Mouse (Mus musculus): Measurements from ENCODE around the gene Hist2h3b. TPM values are rescaled to one million over a fixed set of nuclear protein-coding genes. Genes with fewer than 3 reads are reported as not detected.
A peak's percentile ranks its signal among the peaks of the same experiment; 100 is the strongest.

The Hist2h3b gene
- total and polyA plus RNA-seq, 3 experiments = 12.1 to 1,421 (median 39.4) TPM

DNA sequence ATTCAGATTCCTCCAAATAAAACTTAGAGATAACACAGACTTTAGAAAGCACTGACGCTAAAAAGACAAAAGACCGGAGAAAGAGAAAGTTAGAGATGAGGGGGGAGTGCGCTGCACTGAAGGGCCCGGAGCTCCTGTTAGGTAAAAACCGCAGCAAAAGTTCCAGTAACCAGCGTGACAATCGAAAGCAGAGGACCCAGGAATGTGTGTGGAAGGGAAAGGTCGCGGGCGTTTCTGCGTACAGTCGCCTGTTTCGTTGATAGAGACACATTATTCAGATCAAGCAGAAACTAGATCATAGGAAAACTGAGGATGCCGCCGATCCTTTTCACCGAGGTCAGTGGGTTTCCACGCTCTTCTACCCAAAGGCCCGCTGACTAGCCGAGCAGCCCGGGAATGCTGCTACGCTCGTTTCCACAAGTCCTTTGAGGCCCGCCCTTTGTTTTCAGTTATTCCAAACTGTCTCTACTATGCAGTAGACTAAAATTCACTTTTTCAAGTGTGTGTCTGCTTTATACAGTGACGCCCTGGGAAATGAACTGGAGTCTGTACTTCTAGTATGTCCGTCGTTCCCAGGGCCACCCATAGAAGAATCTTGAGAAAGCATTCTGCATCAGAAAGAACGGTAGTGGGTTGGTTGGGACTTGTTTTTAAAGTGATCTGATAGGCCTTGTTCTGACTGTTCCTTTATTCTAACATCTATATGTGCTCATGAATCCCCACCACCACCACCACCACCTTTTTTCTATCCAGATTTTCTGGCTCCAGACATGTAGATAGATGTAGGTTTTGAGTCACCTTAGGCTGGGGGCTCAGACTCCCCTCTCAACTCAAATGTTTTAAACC is 4.7 kb upstream of the Hist2h3b start:
- Histone ChIP-seq H3K4me1 (ENCODE audit: control insufficient read depth in 1 of 2, insufficient read depth in 2 of 2) (peaks cover 0 to 48% of the 10 kb centered on the region in 2 experiments; a peak in 3 of 4 replicates), H3K9ac (ENCODE audit: insufficient read depth, low read depth) (peak overlapping the region; percentile 85), H3K9me3 (replicated peaks; ENCODE audit: low read length) (no peaks in the 10 kb centered on the region), H3K79me2 (replicated peaks; ENCODE audit: control insufficient read depth, extremely low read depth, insufficient read depth, poor library complexity, severe bottlenecking) (0 out of 2 replicates have a peak, but pooled peaks cover 10% of the 10 kb centered on the region), H3K36me3 (replicated peaks in 1 of 2; ENCODE audit: control insufficient read depth in 1 of 2, insufficient read depth in 1 of 2, low read length in 1 of 2) (no peaks in the 10 kb centered on the region), H3K4me2 (ENCODE audit: insufficient read depth, low read depth, poor library complexity, severe bottlenecking) (peak overlapping the region; percentile 96), H3K27me3 (replicated peaks) (no peaks in the 10 kb centered on the region), H3K4me3 (replicated peaks in 1 of 3; ENCODE audit: low read depth in 2 of 3, low read length in 2 of 3, poor library complexity in 1 of 3) (peak overlapping the region; percentile 62 to 64 (median 63)), H3K27ac (ENCODE audit: insufficient read depth, low read depth) (peak overlapping the region; percentile 90)
- in situ Hi-C loops (cut with MboI; ENCODE audit: low pct_ligation_motif_present, low pct_unique_long_range_greater_than_20kb, low sequenced_read_pairs) (no loop called here), dilution Hi-C loops (cut with MboI; ENCODE audit: extremely low pct_ligation_motif_present, extremely low pct_unique_long_range_greater_than_20kb, low sequenced_read_pairs) (no loop called here)
- peak; percentile 58 for DNase-seq (ENCODE audit: extremely low read depth)
- TF ChIP-seq PAX5 (IDR thresholded peaks at IDR 0.05; ENCODE audit: low read length) (no peak), MAX (IDR thresholded peaks at IDR 0.05; ENCODE audit: low read length) (0 out of 2 replicates have a peak, but pooled peaks have one; percentile 12), MXI1 (IDR thresholded peaks at IDR 0.05; ENCODE audit: low read depth, low read length) (peak; percentile 17; the same call in 1 of the 2 replicates), TBP (conservative IDR thresholded peaks at IDR 0.05; ENCODE audit: low read depth, low read length) (0 out of 2 replicates have a peak, but pooled peaks have one; percentile 15), HCFC1 (IDR thresholded peaks at IDR 0.05; ENCODE audit: low read depth, low read length) (no peak), MEF2A (IDR thresholded peaks at IDR 0.05; ENCODE audit: borderline replicate concordance, low read depth, low read length) (no peak), MYC (IDR thresholded peaks at IDR 0.05; ENCODE audit: low read depth, low read length) (0 out of 2 replicates have a peak, but pooled peaks have one; percentile 2), CHD1 (IDR thresholded peaks at IDR 0.05; ENCODE audit: low read depth, low read length) (peak; percentile 10; the same call in 1 of the 2 replicates), SIN3A (IDR thresholded peaks at IDR 0.05; ENCODE audit: low read length) (0 out of 2 replicates have a peak, but pooled peaks have one; percentile 23), UBTF (IDR thresholded peaks at IDR 0.05; ENCODE audit: low read depth, low read length) (no peak; the same call in 1 of the 2 replicates), KAT2A (IDR thresholded peaks at IDR 0.05; ENCODE audit: insufficient replicate concordance, low read length) (no peak), EP300 (IDR thresholded peaks at IDR 0.05; ENCODE audit: low read length) (no peak), POLR2A (IDR thresholded peaks at IDR 0.05; ENCODE audit: low read depth, low read length) (no peak), NELFE (IDR thresholded peaks at IDR 0.05; ENCODE audit: low read depth, low read length) (0 out of 2 replicates have a peak, but pooled peaks have one; percentile 12), NRF1 (IDR thresholded peaks at IDR 0.05; ENCODE audit: low read depth, low read length) (no peak), USF2 (conservative IDR thresholded peaks at IDR 0.05; ENCODE audit: low read depth, low read length) (no peak), BHLHE40 (IDR thresholded peaks at IDR 0.05; ENCODE audit: low read depth, low read length) (0 out of 2 replicates have a peak, but pooled peaks have one; percentile 5), ZMIZ1 (IDR thresholded peaks at IDR 0.05; ENCODE audit: low read depth, low read length) (no peak), ZKSCAN1 (IDR thresholded peaks at IDR 0.05; ENCODE audit: borderline replicate concordance, low read depth, low read length) (no peak), E2F4 (IDR thresholded peaks at IDR 0.05; ENCODE audit: insufficient replicate concordance, low read depth, low read length) (no peak), IRF4 (IDR thresholded peaks at IDR 0.05; ENCODE audit: low read depth, low read length) (no peak), RCOR1 (conservative IDR thresholded peaks at IDR 0.05; ENCODE audit: low read depth, low read length) (no peak), GABPA (IDR thresholded peaks at IDR 0.05; ENCODE audit: insufficient replicate concordance, low read depth, low read length) (no peak)

All from CH12.LX (cell line).